Mouse (Mus musculus): ENCODE data around the gene Zfp385b.

Zfp385b gene

DNA sequence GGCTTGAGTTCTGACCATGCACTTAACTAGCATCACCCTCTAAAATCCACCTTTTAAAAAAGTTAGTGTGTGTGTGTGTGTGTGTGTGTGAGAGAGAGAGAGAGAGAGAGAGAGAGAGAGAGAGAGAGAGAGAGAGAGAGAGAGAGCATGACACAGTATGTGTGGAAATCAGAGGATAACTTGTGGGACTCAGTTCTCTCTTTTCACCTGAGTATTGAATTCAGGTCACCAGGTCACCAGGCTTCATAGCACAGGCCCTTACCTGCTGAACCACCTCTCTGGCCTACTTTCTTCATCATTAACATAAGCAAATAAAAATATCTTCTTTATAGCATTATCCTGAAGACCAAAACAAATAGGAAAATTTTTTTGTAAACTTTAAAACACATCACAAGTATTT lies at the start of gene Zfp385b:
TSS of gene Zfp385b (minus strand) at position 101 of the 400 bp plus-strand sequence.

GRCm38 (mm10) chr2:77863934-77864333 lies 44.5 kb upstream of the Zfp385b start:
- WGBS, result 34% methylated on average over 6 of the region's 6 CpGs

DNA sequence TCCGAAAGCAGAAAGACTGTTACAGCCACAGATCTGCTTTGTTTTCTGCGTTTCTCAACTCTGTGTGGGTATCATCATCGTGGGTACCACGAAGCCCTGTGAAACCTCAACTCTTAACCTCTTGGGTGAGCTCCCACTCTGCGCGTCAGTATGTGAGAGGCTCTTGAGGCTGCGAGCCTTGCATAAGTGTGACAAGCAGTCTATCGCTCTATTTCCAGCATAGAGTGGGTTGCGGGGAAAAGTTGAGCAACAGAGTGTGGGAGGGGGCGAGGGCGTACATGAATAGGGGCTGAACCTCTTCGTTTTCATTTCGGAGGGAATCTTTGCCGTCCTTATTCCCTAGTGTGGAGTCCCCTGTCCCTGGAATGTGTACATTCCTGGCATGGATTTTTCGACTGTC lies 44.1 kb upstream of the Zfp385b start:
- WGBS, result 50% methylated on average over 15 of the region's 15 CpGs

GRCm38 (mm10) chr2:77841464-77841863 lies 22.0 kb upstream of the Zfp385b start:
- WGBS, result 33% methylated on average over 6 of the region's 6 CpGs

GRCm38 (mm10) chr2:77839587-77839986 lies 20.1 kb upstream of the Zfp385b start:
- 86% methylated on average over 17 of the region's 17 CpGs for WGBS

- WGBS, result 82% methylated on average over 1 of the region's 1 CpGs
Measured at GRCm38 (mm10) chr2:77838688-77839087, 19.2 kb upstream of the Zfp385b start.

DNA sequence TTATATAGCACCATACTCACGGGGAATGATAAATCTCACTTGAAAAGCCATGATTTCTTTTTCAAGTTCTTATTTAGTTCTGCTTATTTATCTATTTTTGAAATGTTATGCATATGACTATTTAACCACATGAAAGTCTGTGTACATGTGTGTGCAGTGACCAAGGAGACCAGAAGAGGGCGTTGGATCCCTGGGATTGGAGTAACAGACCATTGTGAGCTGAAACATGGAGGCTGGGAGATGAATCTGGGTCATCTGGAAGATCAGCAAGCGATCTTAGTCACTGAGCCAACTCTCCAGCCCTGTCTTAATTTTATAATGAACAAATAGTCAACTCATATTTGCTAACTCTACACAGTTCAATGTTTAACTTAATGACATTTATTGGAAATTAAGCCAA lies 16.3 kb upstream of the Zfp385b start:
- WGBS, result 49% methylated on average over 3 of the region's 3 CpGs

DNA sequence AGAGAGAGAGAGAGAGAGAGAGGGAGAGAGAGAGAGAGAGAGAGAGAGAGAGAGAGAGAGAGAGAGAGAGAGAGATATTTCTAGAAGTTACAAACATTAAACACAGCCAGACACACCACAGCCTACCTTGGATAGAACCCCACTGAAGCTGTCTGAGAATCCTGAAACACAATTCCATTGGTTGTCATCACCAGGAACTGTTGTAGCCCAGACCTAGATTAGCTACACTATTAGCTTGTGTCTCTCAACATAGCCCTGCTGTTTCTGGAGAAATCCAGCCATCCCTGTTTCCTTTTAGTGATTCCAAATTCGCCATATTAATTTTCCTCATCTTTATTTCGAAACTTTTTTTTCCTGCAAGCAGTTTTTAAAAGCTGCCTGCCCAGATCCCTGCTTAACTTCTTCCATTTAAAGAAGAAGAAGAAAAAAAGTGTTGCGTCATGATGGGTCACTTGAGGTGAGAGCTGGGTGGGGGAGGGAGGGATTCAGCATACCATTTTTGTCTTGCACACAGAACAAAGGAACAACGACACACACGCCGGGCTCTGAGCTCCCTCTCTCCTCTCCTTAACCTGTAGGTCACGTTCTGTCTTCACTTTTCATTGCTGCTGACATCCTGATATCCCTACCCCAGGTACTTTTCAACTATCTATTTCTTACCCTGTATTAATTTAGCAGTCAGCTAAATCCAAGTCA lies 6.8 kb upstream of the Zfp385b start:
- 40% methylated on average over 7 of the region's 7 CpGs for WGBS

- WGBS, result 84% methylated on average over 5 of the region's 5 CpGs
Measured at GRCm38 (mm10) chr2:77823026-77823425, 3.6 kb upstream of the Zfp385b start.

DNA sequence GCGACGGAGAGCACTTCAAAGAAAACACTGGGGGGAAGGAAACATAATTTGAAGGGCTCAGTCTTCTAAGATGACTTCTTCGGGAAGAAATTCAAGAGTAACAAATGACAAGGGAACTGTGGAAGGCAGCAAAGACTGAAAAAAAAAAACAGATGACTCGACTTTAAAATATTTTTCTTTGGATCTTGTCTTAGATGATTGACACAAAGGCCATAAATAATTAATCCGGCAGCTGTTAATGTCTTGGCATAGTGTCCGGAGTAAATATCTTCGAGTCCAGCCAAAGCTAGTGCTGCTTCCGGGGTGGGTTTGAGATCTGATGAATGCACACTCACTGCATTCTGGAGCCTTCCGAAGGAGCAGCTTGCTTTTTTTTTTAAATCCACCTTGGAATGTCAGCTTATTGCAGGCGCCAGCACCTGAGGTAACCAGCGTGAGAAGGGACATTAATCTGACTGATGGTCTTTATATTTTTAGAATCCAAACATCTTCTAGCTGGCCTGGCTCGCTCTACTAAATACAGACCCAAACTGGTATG lies 2.0 kb downstream of the Zfp385b start:
- WGBS, result 16% methylated on average over 12 of the region's 12 CpGs

DNA sequence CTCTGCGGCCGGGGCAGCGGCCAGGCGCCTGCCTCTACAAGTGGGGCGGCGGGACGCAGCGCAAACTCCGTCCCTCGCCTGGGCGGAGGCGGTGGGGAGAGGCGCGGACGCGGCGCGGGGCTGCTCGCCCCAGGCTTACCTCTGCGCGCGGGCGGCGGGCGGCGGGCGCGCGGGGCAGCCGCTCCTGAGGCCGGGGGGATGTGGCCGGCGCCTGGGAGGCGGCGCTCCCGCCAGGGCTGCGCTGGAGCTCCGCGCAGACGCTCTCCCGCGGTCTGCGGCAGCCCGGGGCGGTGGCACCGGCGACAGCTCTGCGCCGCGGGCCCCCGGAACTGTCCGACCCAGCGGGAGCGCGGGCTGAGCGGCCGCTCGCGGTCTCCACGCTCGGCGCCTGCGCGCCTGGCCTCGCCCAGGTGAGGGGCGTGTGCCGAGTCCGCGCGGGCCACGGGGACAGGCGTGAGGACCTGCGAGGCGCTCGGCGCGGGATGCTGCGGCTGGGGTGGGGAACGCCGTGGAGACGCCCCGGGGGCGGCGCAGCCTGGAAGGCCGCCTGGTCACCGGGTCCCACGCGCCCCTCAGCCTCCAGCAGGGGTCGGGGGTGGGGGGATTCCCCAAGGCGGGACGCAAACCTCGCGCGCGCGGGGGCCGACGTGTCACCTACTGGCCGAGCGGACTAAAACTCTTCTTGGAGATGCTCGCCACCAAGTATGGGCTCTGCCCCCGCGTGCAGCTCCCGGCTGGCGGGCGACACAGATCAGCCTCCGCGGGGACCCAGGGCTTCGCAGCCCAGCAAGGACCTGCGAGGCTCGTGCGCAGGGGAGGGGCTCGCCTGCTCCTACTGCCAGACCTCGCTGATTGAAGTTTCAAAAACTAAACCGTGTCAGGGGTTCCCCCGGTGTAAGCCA lies 2.8 kb downstream of the Zfp385b start:
- 2% methylated on average over 116 of the region's 116 CpGs for WGBS

- WGBS, result 2% methylated on average over 20 of the region's 20 CpGs
Measured at GRCm38 (mm10) chr2:77815775-77816412, 3.5 kb downstream of the Zfp385b start.

GRCm38 (mm10) chr2:77814896-77815295 lies 4.5 kb downstream of the Zfp385b start:
- 63% methylated on average over 8 of the region's 8 CpGs for WGBS

- 66% methylated on average over 3 of the region's 3 CpGs for WGBS
Measured at GRCm38 (mm10) chr2:77813029-77813428, 6.4 kb downstream of the Zfp385b start.

- WGBS, result 97% methylated on average over 5 of the region's 5 CpGs
Measured at GRCm38 (mm10) chr2:77810748-77811147, 8.7 kb downstream of the Zfp385b start.

DNA sequence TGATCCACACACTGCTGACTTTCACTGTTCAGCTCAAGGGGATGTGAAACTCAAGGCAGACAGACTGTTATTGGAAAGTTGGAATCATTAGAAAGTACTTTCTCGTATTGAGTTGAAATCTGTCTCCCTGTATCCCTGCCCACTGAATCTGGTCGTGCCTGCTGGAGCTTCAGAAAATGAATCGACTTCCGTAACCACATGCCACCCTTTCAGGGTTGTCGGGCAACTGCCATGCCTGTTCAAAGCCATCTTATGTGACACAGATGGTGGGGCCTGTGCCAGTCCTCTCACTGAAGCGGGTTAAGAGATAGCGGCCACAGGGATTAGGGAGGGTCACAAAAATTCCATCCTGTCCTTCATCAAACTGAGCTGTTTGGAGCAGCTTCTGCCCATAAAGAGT lies 14.7 kb downstream of the Zfp385b start:
- whole genome bisulfite sequencing, result 58% methylated on average over 7 of the region's 7 CpGs

DNA sequence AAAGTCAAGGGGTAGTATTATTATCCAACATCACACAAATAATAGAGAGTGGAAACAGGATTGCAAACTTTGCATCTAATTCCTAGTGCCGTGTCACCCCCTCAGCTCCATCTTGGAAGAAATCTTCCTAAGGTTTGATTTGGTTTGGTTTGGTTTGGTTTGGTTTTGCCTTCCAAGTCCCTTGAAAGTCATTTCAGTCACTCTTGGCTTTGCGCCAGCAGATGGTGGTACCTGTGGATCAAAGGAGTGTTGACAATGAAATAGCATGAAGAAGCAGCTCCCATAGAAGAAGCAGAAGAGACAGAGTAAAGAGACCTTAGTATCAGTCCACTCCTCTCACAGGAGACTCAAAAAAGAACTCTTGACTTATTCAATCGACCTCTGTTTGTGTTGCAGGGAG lies 17.1 kb downstream of the Zfp385b start:
- 85% methylated on average over 3 of the region's 3 CpGs for WGBS

- WGBS, result 96% methylated on average over 4 of the region's 4 CpGs
Measured at GRCm38 (mm10) chr2:77801430-77801829, 18.0 kb downstream of the Zfp385b start.

DNA sequence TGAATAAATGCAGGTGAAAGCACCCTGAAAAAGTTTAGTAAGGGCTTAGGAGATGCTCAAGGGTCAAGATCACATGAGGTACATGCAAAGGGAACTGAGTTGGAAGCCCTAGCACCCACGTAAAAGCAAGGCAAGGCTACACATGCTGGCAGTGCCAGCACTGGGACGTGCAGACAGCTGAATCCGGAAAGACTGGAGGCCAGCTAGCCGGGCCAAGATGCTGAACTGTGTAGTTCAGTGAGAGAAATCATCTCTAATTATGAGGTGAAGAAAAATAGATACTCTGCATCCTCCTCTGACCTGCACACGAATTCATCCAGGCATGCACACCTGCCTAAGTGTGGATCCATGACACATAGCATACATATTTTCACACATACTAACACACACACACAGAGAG lies 18.4 kb downstream of the Zfp385b start:
- WGBS, result 69% methylated on average over 5 of the region's 5 CpGs

- WGBS, result 69% methylated on average over 5 of the region's 5 CpGs
Measured at GRCm38 (mm10) chr2:77797233-77797632, 22.2 kb downstream of the Zfp385b start.

GRCm38 (mm10) chr2:77795859-77796552 lies 23.4 kb downstream of the Zfp385b start:
- WGBS, result 62% methylated on average over 8 of the region's 8 CpGs

- WGBS, result 86% methylated on average over 4 of the region's 4 CpGs
Measured at GRCm38 (mm10) chr2:77790846-77791245, 28.6 kb downstream of the Zfp385b start.
